Mouse (Mus musculus) heart, embryonic 13.5 days (tissue): ENCODE measurements around the gene Vapa. TPM values are rescaled to one million over a fixed set of nuclear protein-coding genes. Genes with fewer than 3 reads are reported as not detected.

Experiments used
- ATAC-seq: fragments of 200-750 bp; cut with Nextera tagmentation; 2 replicates; pipeline ENCODE4 v1.8.0; 2017; ENCODE audit warnings: moderate TSS enrichment; ENCODE audit not compliant: insufficient number of reproducible peaks, low FRiP score, low TSS enrichment; ENCODE audit errors: extremely low read depth
- H3K27ac ChIP-seq: fragments of 300-500 bp; sonication (generic); replicated peaks from 2 replicates; pipeline ENCODE4 v1.5.1; 2015; ENCODE audit warnings: moderate library complexity, mild to moderate bottlenecking, inconsistent platforms
- H3K27me3 ChIP-seq: fragments of 300-500 bp; sonication (generic); replicated peaks from 2 replicates; pipeline ENCODE4 v1.6.1; 2015; ENCODE audit warnings: mild to moderate bottlenecking, inconsistent platforms
- H3K36me3 ChIP-seq: fragments of 300-500 bp; sonication (generic); 2 replicates; pipeline ENCODE4 v1.6.1; 2015; ENCODE audit warnings: mild to moderate bottlenecking, inconsistent platforms
- H3K4me1 ChIP-seq: fragments of 300-500 bp; sonication (generic); 2 replicates; pipeline ENCODE4 v1.6.1; 2015; ENCODE audit warnings: inconsistent platforms
- H3K4me2 ChIP-seq: fragments of 300-500 bp; sonication (generic); 2 replicates; pipeline ENCODE4 v1.6.1; 2015; ENCODE audit warnings: inconsistent platforms, mild to moderate bottlenecking, moderate library complexity
- H3K4me3 ChIP-seq: fragments of 300-500 bp; sonication (generic); 2 replicates; pipeline ENCODE4 v1.5.1; 2015; ENCODE audit warnings: moderate library complexity, mild to moderate bottlenecking, inconsistent platforms
- H3K9ac ChIP-seq: fragments of 300-500 bp; sonication (generic); 2 replicates; pipeline ENCODE4 v1.6.1; 2015; ENCODE audit warnings: inconsistent platforms, mild to moderate bottlenecking, moderate library complexity
- H3K9me3 ChIP-seq: fragments of 300-500 bp; sonication (generic); 2 replicates; pipeline ENCODE4 v1.6.1; 2016; ENCODE audit warnings: inconsistent platforms
- WGBS: fragments of 180-500 bp; shearing (Covaris S2); methylation state at CpG from one replicate; pipeline ENCODE4 v1.1.7; 2015; ENCODE audit warnings: mixed read lengths; 5-methylcytosine and 5-hydroxymethylcytosine counted together
- polyA plus RNA-seq: library from polyadenylated mRNA; unstranded; fragments of >200 nt; fragmentation: Nextera tagmentation; extraction: Ambion mirVana; gene quantifications from 2 replicates; pipeline ENCODE4 v1.2.1, GENCODE M21; 2015

Gene Vapa
- polyA plus RNA-seq, 1 experiment from 2014 or later, result 132 TPM

DNA sequence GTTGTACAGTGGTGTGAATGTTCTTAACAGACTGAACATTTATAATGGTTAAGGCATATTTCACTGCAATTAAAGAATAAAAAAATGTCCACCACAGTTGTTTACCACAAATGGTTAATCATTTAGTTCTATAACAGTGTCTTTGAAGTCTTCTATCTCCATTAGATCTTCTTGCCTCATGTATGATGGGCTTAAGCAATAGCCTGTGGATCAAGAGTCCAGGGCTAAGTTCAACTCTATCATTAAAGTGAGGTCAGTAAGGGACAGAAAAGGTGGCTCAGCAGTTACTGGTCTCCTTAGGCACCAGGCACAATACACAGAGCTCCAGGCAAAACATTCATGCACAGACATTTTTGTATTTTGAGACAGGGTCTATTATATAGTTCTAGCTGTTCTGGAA lies 9.8 kb upstream of the Vapa start:
- no peak overlapping the region for H3K4me3 ChIP-seq
- no peak overlapping the region for H3K9ac ChIP-seq
- no peaks in the 10 kb centered on the region for H3K9me3 ChIP-seq
- H3K27me3 ChIP-seq, result no peaks in the 10 kb centered on the region
- ATAC-seq, result no peak
- H3K27ac ChIP-seq, result no peak overlapping the region
- H3K36me3 ChIP-seq, result no peaks in the 10 kb centered on the region
- no peak overlapping the region for H3K4me2 ChIP-seq
- H3K4me1 ChIP-seq, result no peaks in the 10 kb centered on the region

GRCm38 (mm10) chr17:65618431-65618830 lies 5.1 kb upstream of the Vapa start:
- no peak overlapping the region for H3K9ac ChIP-seq
- no peaks in the 10 kb centered on the region for H3K27me3 ChIP-seq
- WGBS, result 90% methylated on average over 2 of the region's 2 CpGs
- H3K4me1 ChIP-seq, result peaks cover 6% of the 10 kb centered on the region; the same call in 1 of the 2 replicates
- H3K4me3 ChIP-seq, result no peak overlapping the region
- no peak overlapping the region for H3K4me2 ChIP-seq
- H3K27ac ChIP-seq, result no peak overlapping the region
- H3K36me3 ChIP-seq, result no peaks in the 10 kb centered on the region
- ATAC-seq, result no peak
- no peaks in the 10 kb centered on the region for H3K9me3 ChIP-seq

DNA sequence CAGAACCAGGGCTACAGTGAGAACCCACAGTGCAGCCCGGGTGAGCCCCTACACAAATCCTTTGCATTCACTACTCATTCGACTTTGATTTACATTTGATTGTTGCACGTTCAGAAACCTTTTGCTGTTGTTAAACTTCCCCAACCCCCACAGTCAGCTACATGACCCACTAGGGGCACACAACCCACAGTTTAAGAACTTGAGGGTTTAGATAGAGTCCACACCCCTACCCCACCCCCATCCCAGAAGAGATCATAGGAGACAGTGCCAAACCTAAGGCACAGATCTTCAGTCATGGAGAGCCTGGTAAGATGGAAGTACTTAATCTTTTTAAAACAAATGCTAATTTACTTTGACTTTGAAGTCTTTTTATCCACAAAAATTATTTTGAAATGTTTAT lies 2.3 kb upstream of the Vapa start:
- WGBS, result 52% methylated on average over 3 of the region's 3 CpGs
- Histone ChIP-seq H3K4me2 (no peak overlapping the region), H3K9me3 (no peaks in the 10 kb centered on the region)

DNA sequence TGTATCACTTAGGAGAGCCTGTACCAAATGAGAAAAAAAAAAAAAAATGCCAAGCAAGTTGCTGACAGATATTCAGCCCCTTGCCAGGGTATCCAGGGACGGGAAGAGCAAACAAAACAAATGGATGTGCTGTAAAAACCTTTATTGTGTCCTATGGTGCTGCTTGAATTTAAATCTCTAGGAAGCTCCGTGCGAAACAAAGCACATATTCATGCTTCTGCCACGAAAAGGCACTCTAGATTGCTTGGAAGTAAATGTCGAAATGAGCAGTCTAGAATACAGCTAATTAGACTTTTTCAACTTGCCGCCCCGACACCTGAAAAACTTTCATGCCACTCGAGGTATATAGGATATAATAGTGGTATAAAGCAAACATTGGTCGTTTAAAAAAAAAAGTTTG lies 1.1 kb upstream of the Vapa start:
- Histone ChIP-seq H3K4me1 (peaks cover 27% of the 10 kb centered on the region), H3K27me3 (no peaks in the 10 kb centered on the region), H3K4me3 (peak overlapping the region; percentile 98), H3K27ac (peak overlapping the region; percentile 100), H3K9ac (peak overlapping the region; percentile 100), H3K36me3 (no peaks in the 10 kb centered on the region), H3K9me3 (no peaks in the 10 kb centered on the region), H3K4me2 (peak overlapping the region; percentile 86)
- 1% methylated on average over 9 of the region's 9 CpGs for WGBS
- no peak for ATAC-seq

More for the DNA sequence above, 2.3 kb upstream of the Vapa start:
- H3K9ac ChIP-seq, result no peak overlapping the region
- no peaks in the 10 kb centered on the region for H3K27me3 ChIP-seq
- H3K27ac ChIP-seq, result no peak overlapping the region
- H3K36me3 ChIP-seq, result no peaks in the 10 kb centered on the region
- H3K4me3 ChIP-seq, result no peak overlapping the region
- no peak for ATAC-seq
- peaks cover 17% of the 10 kb centered on the region for H3K4me1 ChIP-seq

DNA sequence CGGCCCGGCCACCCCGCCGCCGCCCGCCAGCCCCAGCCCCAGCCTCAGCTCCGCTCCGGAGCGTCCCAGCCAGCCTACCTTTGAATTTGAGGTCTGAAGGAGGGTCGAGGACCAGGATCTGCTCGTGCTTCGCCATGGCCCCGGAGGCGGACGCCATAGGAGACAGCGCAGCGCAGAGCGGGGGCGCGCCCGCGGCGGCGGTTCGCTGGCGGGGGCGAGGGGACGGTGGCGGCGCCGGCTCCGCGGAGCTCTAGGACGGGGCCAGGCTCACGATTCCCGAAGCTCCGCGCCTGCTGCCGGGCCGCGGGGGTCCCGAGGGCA lies 253 bp downstream of the Vapa start:
- WGBS, result under 1% methylated on average over 41 of the region's 42 CpGs
- peak overlapping the region; percentile 86 for H3K4me2 ChIP-seq
- H3K4me3 ChIP-seq, result peak overlapping the region; percentile 98
- no peaks in the 10 kb centered on the region for H3K27me3 ChIP-seq
- ATAC-seq, result peak; percentile 59; the same call in 1 of the 2 replicates
- no peaks in the 10 kb centered on the region for H3K36me3 ChIP-seq
- H3K9ac ChIP-seq, result peak overlapping the region; percentile 100
- H3K9me3 ChIP-seq, result no peaks in the 10 kb centered on the region
- peak overlapping the region; percentile 100 for H3K27ac ChIP-seq
- peaks cover 40% of the 10 kb centered on the region for H3K4me1 ChIP-seq

DNA sequence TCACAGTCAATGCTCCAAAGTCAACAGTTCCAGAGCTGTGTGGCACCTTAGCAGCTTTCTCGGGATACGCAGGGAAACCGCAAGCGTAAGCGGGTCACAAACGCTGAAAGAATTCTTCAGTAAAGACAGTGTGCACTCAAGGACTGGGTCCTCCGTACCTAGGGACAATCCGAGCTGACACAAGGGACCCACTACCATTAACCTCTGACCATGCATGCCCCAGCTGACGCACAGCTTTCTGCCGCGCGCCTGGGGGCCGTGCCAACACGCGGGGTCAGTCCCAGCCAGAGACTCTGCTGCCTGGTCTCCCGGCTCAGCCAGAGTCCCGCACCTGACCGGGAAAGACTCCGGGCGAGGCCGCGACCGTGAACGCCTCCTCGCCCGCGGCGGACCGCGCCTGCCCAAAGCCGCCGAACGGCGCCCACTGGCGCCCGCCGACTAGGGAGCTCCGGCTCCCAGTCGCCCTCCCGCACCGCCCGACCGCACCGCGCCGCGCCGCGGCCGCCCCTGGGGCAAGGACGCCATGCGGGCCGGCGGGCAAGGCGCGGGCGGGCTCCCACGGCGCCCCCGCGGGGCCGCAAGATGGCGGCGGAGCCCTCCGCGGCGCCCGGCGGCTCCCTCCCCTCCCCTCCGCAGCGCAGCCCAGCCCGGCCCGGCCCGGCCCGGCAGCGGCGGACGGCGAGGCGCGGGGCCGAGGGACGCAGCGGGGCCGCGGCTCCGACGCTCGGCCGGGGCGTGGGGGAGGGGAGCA lies 789 bp downstream of the Vapa start:
- H3K4me2 ChIP-seq, result peak overlapping the region; percentile 86
- WGBS, result under 1% methylated on average over 65 of the region's 91 CpGs
- H3K4me3 ChIP-seq, result peak overlapping the region; percentile 98
- no peaks in the 10 kb centered on the region for H3K27me3 ChIP-seq
- H3K4me1 ChIP-seq, result peaks cover 45% of the 10 kb centered on the region
- no peaks in the 10 kb centered on the region for H3K36me3 ChIP-seq
- H3K9ac ChIP-seq, result peak overlapping the region; percentile 100
- H3K27ac ChIP-seq, result peak overlapping the region; percentile 100
- no peaks in the 10 kb centered on the region for H3K9me3 ChIP-seq
- ATAC-seq, result peak; percentile 42

GRCm38 (mm10) chr17:65611721-65612120 lies 1.6 kb downstream of the Vapa start:
- no peak for ATAC-seq
- H3K4me2 ChIP-seq, result peak overlapping the region; percentile 86
- peak overlapping the region; percentile 100; the same call in 1 of the 2 replicates for H3K27ac ChIP-seq
- H3K9ac ChIP-seq, result peak overlapping the region; percentile 100
- no peaks in the 10 kb centered on the region for H3K36me3 ChIP-seq
- WGBS, result 7% methylated on average over 4 of the region's 4 CpGs
- H3K27me3 ChIP-seq, result no peaks in the 10 kb centered on the region
- H3K4me1 ChIP-seq, result peaks cover 54% of the 10 kb centered on the region
- no peaks in the 10 kb centered on the region for H3K9me3 ChIP-seq
- H3K4me3 ChIP-seq, result peak overlapping the region; percentile 98

GRCm38 (mm10) chr17:65608743-65609142 lies 4.6 kb downstream of the Vapa start:
- H3K27me3 ChIP-seq, result no peaks in the 10 kb centered on the region
- H3K27ac ChIP-seq, result peak overlapping the region; percentile 32; the same call in 1 of the 2 replicates
- 23% methylated on average over 5 of the region's 5 CpGs for WGBS
- no peak for ATAC-seq
- H3K36me3 ChIP-seq, result no peaks in the 10 kb centered on the region
- H3K9ac ChIP-seq, result 0 out of 2 replicates have a peak overlapping the region, but pooled peaks have one; percentile 44
- H3K9me3 ChIP-seq, result no peaks in the 10 kb centered on the region
- peaks cover 78% of the 10 kb centered on the region for H3K4me1 ChIP-seq
- 0 out of 2 replicates have a peak overlapping the region, but pooled peaks have one; percentile 1 for H3K4me3 ChIP-seq
- H3K4me2 ChIP-seq, result peak overlapping the region; percentile 18

DNA sequence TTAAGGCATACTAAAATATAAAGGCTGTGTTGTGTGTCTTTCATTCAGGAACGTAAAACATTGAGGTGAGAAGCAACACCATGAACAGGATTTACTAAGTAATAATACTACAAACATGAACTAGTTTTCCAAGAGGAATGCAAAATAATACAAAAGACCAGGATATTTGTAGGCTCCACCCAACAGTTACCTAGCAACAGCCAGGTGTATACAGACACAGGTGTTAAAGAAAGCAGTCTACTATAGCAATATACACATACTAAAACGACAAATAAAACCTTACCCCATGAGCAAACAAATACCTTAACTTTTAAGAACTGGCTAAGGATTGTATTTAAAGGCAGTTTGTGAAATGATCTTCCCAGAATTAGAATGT lies 5.1 kb downstream of the Vapa start:
- peak overlapping the region; percentile 18 for H3K4me2 ChIP-seq
- no peak overlapping the region for H3K4me3 ChIP-seq
- no peaks in the 10 kb centered on the region for H3K9me3 ChIP-seq
- H3K4me1 ChIP-seq, result peaks cover 79% of the 10 kb centered on the region
- no peaks in the 10 kb centered on the region for H3K36me3 ChIP-seq
- 83% methylated on average over 2 of the region's 2 CpGs for WGBS
- H3K27me3 ChIP-seq, result no peaks in the 10 kb centered on the region
- no peak overlapping the region for H3K9ac ChIP-seq
- no peak overlapping the region for H3K27ac ChIP-seq
- ATAC-seq, result no peak

DNA sequence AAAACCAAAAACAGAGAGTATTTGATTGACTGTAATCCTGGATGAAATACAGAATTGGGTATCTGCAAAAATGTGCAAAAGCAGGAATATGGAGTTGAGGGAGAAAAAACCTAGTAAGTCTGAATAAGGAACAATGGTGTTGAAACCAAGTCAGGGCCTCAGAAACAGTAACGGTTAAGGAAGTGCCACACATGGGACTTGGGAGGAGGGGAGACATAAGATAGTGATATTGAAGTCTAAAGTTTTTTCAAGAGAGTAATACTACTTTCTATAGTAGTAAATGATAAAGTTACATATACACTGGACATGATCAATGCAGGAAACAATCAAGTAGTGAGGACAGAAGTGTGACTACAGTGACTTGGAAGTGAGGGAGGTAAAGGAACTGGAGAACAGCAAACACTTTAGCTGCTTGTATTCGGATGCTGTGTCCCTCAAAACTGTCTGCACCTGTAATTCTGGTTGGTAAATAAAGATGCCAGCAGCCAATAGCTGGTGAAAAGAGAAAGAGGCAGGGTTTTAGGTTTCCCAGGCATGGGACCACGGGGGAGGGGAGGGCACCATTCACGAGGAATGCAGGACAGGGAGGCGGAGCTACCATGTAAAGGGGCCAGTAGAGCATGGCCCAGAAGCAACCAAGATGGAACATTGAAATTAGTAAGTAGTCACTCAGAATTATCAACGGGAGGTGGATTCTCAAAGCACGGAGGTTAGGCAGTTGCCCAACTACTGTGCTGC lies 5.6 kb downstream of the Vapa start:
- WGBS, result 36% methylated on average over 7 of the region's 7 CpGs
- Histone ChIP-seq H3K27ac (no peak overlapping the region), H3K4me3 (no peak overlapping the region), H3K9ac (no peak overlapping the region), H3K4me1 (peaks cover 79% of the 10 kb centered on the region), H3K27me3 (no peaks in the 10 kb centered on the region), H3K4me2 (peak overlapping the region; percentile 18; the same call in 1 of the 2 replicates), H3K36me3 (no peaks in the 10 kb centered on the region), H3K9me3 (no peaks in the 10 kb centered on the region)
- ATAC-seq, result no peak

DNA sequence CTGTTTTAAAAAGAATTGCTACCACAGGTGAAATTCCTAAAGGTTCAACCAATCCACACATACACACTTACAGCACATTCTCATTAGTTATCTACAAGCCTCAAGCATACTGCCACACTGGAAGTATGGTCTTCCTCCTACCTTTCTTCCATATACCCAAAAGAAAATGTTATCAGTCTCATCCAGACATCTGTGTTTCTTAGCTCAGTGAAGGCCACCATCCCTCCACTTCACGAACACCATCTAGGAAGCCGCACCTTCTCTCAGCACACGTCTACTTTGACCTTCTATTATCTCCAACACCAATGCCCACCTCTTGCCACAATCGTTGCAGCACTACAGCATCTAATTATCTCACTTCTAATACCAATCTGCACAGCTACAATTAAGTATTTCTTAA lies 7.3 kb downstream of the Vapa start:
- Histone ChIP-seq H3K27me3 (no peaks in the 10 kb centered on the region), H3K27ac (no peak overlapping the region), H3K36me3 (no peaks in the 10 kb centered on the region), H3K4me2 (no peak overlapping the region), H3K9ac (no peak overlapping the region), H3K4me1 (peaks cover 74% of the 10 kb centered on the region), H3K9me3 (no peaks in the 10 kb centered on the region), H3K4me3 (no peak overlapping the region)
- 47% methylated on average over 4 of the region's 4 CpGs for WGBS
- ATAC-seq, result no peak
